Mouse (Mus musculus) ES-Bruce4 (cell line): ENCODE results near the gene Rrp1b.

Experiments used
- CTCF ChIP-seq: IDR thresholded peaks from one replicate; pipeline ENCODE4 v1.8.1; 2011; ENCODE audit warnings: low read depth, low read length
- POLR2A ChIP-seq: IDR thresholded peaks from one replicate; pipeline ENCODE4 v1.8.1; 2011; ENCODE audit warnings: low read length; ENCODE audit not compliant: insufficient read depth

GRCm38 (mm10) chr17:32049914-32050313, 14.0 kb downstream of the Rrp1b start:
- TF ChIP-seq CTCF (no peak), POLR2A (no peak)
